Mouse (Mus musculus): ENCODE measurements around the gene Spata31d1b.

GRCm38 (mm10) chr13:59738455-59738854 lies 26.4 kb downstream of the Spata31d1b start:
- TF ChIP-seq CTCF (IDR thresholded peaks at IDR 0.05; ENCODE audit: borderline replicate concordance, extremely low read depth, insufficient read depth, insufficient read length) (no peak), POLR2A (IDR thresholded peaks at IDR 0.05; ENCODE audit: borderline replicate concordance, extremely low read depth, insufficient read depth, insufficient read length, poor library complexity, severe bottlenecking) (no peak)
